Mouse (Mus musculus): ENCODE data around the gene Zfp512b. TPM values are rescaled to one million over a fixed set of nuclear protein-coding genes. Genes with fewer than 3 reads are reported as not detected.

The Zfp512b gene
- polyA plus RNA-seq, 1 experiment from 2014 or later = 49.7 TPM

- Histone ChIP-seq H3K4me2 (no peak overlapping the region), H3K9ac (no peak overlapping the region), H3K36me3 (ENCODE audit: poor library complexity, severe bottlenecking) (peaks cover 32% of the 10 kb centered on the region), H3K9me3 (replicated peaks) (no peaks in the 10 kb centered on the region), H3K4me3 (no peak overlapping the region), H3K4me1 (peaks cover 7% of the 10 kb centered on the region), H3K27ac (no peak overlapping the region), H3K27me3 (no peaks in the 10 kb centered on the region)
- WGBS = 97% methylated on average over 3 of the region's 3 CpGs
- ATAC-seq = no peak
Measured at GRCm38 (mm10) chr2:181532589-181532988, 60.0 kb downstream of the Zfp512b start.

Small RNA genes within 50 kb of the gene (microRNA-seq; reads per million reads assigned to microRNA genes)
- gene Mir7006 = not detected

Other genes with a start within 250 kb of the Zfp512b start
- 54.6 and 58.5 TPM in 2 replicates for gene Zgpat, start 227.9 kb downstream of the Zfp512b start, polyA plus RNA-seq (2015; fragmentation: Nextera tagmentation; extraction: Ambion mirVana)
- 90.5 and 98.2 TPM in 2 replicates for gene Arfrp1, start 227.4 kb downstream of the Zfp512b start, polyA plus RNA-seq (2015; fragmentation: Nextera tagmentation; extraction: Ambion mirVana)
- 33.1 and 37.1 TPM in 2 replicates for gene Lime1, start 212.7 kb downstream of the Zfp512b start, polyA plus RNA-seq (2015; fragmentation: Nextera tagmentation; extraction: Ambion mirVana)
- 10.2 and 12.8 TPM in 2 replicates for gene Zbtb46, start 133.4 kb downstream of the Zfp512b start, polyA plus RNA-seq (2015; fragmentation: Nextera tagmentation; extraction: Ambion mirVana)
- 0.16 TPM in 1 of 2 replicates, not detected in the other for gene Abhd16b, start 99.6 kb downstream of the Zfp512b start, polyA plus RNA-seq (2015; fragmentation: Nextera tagmentation; extraction: Ambion mirVana)
- 133 and 138 TPM in 2 replicates for gene Tpd52l2, start 95.7 kb downstream of the Zfp512b start, polyA plus RNA-seq (2015; fragmentation: Nextera tagmentation; extraction: Ambion mirVana)
- gene Dnajc5, start 72.3 kb downstream of the Zfp512b start, polyA plus RNA-seq (2015; fragmentation: Nextera tagmentation; extraction: Ambion mirVana) = 140 and 165 TPM in 2 replicates
- 54.6 and 58.1 TPM in 2 replicates for gene Uckl1, start 7.9 kb downstream of the Zfp512b start, polyA plus RNA-seq (2015; fragmentation: Nextera tagmentation; extraction: Ambion mirVana)
- 67.9 and 74.9 TPM in 2 replicates for gene Prpf6, start 935 bp downstream of the Zfp512b start, polyA plus RNA-seq (2015; fragmentation: Nextera tagmentation; extraction: Ambion mirVana)
- 88.7 and 105 TPM in 2 replicates for gene Samd10, start 6.4 kb upstream of the Zfp512b start, polyA plus RNA-seq (2015; fragmentation: Nextera tagmentation; extraction: Ambion mirVana)
- 0.23 TPM in 1 of 2 replicates, not detected in the other for gene Gm29797, start 64.2 kb upstream of the Zfp512b start, polyA plus RNA-seq (2015; fragmentation: Nextera tagmentation; extraction: Ambion mirVana)
- 11.6 and 13.0 TPM in 2 replicates for gene Sox18, start 78.8 kb upstream of the Zfp512b start, polyA plus RNA-seq (2015; fragmentation: Nextera tagmentation; extraction: Ambion mirVana)
- gene Tcea2, start 87.5 kb upstream of the Zfp512b start, polyA plus RNA-seq (2015; fragmentation: Nextera tagmentation; extraction: Ambion mirVana) = 31.0 and 35.9 TPM in 2 replicates
- 45.3 and 45.4 TPM in 2 replicates for gene Rgs19, start 101.2 kb upstream of the Zfp512b start, polyA plus RNA-seq (2015; fragmentation: Nextera tagmentation; extraction: Ambion mirVana)
- not detected in 2 replicates for gene Lkaaear1, start 105.6 kb upstream of the Zfp512b start, polyA plus RNA-seq (2015; fragmentation: Nextera tagmentation; extraction: Ambion mirVana)
- gene Oprl1, start 122.2 kb upstream of the Zfp512b start, polyA plus RNA-seq (2015; fragmentation: Nextera tagmentation; extraction: Ambion mirVana) = 33.5 and 48.2 TPM in 2 replicates
- 39.9 and 40.9 TPM in 2 replicates for gene Myt1, start 170.5 kb upstream of the Zfp512b start, polyA plus RNA-seq (2015; fragmentation: Nextera tagmentation; extraction: Ambion mirVana)
- 36.2 and 36.8 TPM in 2 replicates for gene Pcmtd2, start 245.1 kb upstream of the Zfp512b start, polyA plus RNA-seq (2015; fragmentation: Nextera tagmentation; extraction: Ambion mirVana)